Mouse (Mus musculus) stomach, embryonic 14.5 days (tissue): ENCODE measurements around the gene Rps6ka1. TPM values are rescaled to one million over a fixed set of nuclear protein-coding genes. Genes with fewer than 3 reads are reported as not detected.
"Not testable (repeated sequence)": the region's sequence is repeated elsewhere in the genome, so short reads cannot be mapped to it uniquely, and the experiment has no call there.

Experiments used
- ATAC-seq: fragments of 200-750 bp; cut with Nextera tagmentation; 2 replicates; pipeline ENCODE4 v1.8.0; 2017; ENCODE audit warnings: low read depth, moderate TSS enrichment; ENCODE audit not compliant: insufficient number of reproducible peaks, insufficient read depth, low FRiP score
- H3K27ac ChIP-seq: fragments of 300-500 bp; sonication (generic); 2 replicates; pipeline ENCODE4 v1.5.1; 2014; ENCODE audit warnings: mild to moderate bottlenecking, low read length, moderate library complexity, mixed read lengths
- H3K27me3 ChIP-seq: fragments of 300-500 bp; sonication (generic); 2 replicates; pipeline ENCODE4 v1.6.1; 2014; ENCODE audit warnings: low read length, control low read depth, mixed read lengths; ENCODE audit not compliant: control insufficient read depth, insufficient read depth
- H3K36me3 ChIP-seq: fragments of 300-500 bp; sonication (generic); 2 replicates; pipeline ENCODE4 v1.6.1; 2014; ENCODE audit warnings: mild to moderate bottlenecking, control low read depth, low read length, moderate library complexity, mixed read lengths; ENCODE audit not compliant: control insufficient read depth, insufficient read depth
- H3K4me1 ChIP-seq: fragments of 300-500 bp; sonication (generic); 2 replicates; pipeline ENCODE4 v1.6.1; 2014; ENCODE audit warnings: low read length, control low read depth, mixed read lengths; ENCODE audit not compliant: control insufficient read depth, insufficient read depth
- H3K4me2 ChIP-seq: fragments of 300-500 bp; sonication (generic); replicated peaks from 2 replicates; pipeline ENCODE4 v1.6.1; 2014; ENCODE audit warnings: low read depth, low read length, control low read depth
- H3K4me3 ChIP-seq: fragments of 300-500 bp; sonication (generic); 2 replicates; pipeline ENCODE4 v1.5.1; 2014; ENCODE audit warnings: low read depth, low read length, control low read depth
- H3K9ac ChIP-seq: fragments of 300-500 bp; sonication (generic); replicated peaks from 2 replicates; pipeline ENCODE4 v1.6.1; 2014; ENCODE audit warnings: low read depth, mild to moderate bottlenecking, control low read depth, low read length, moderate library complexity, mixed read lengths
- H3K9me3 ChIP-seq: fragments of 300-500 bp; sonication (generic); 2 replicates; pipeline ENCODE4 v1.6.1; 2016; ENCODE audit warnings: low read depth, low read length, control low read depth; ENCODE audit not compliant: control insufficient read depth
- WGBS: fragments of 180-500 bp; shearing (Covaris S2); extraction: QIAGEN DNeasy Blood & Tissue Kit; methylation state at CpG from one replicate; pipeline ENCODE4 v1.1.7; 2014; 5-methylcytosine and 5-hydroxymethylcytosine counted together
- polyA plus RNA-seq: library from polyadenylated mRNA; unstranded; fragments of >200 nt; fragmentation: Nextera tagmentation; extraction: Ambion mirVana; gene quantifications from 2 replicates; pipeline ENCODE4 v1.2.1, GENCODE M21; 2014

The Rps6ka1 gene
- polyA plus RNA-seq, 1 experiment from 2014 or later = 58.8 TPM

DNA sequence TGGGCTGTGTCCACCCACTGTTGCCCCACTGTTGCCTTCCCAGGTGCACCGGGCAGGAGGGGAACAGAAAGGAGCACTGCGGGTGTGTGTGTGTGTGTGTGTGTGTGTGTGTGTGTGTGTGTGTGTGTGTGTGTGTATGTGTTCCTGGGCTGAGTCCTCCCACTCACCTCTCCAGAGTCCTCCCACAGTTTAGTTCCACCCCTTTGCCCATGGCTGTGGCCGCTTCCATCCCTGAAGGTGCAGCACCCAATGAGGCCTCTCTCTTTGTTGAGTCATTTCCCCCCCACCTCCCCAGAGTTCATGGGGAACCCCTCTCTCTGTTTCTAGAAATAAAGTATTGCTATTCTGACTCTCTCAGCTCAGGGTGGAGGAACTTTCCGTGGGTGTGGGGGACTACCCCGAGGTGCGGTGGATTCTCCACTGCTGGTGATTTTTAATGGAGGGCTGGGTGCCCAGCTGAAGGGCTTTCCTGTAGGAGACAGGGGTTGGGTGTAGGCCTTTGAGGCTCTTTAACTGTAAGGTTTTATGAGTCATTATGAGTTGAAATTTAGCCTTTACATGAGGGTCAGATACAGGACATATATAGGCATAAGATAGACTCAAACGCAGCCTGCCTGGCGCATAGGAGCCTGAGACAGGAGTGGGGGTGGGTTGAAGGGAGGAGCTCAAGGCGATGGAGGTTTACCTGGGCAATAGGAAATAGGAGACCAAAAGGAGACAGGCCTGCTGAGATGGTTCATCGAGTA is 44.4 kb downstream of the Rps6ka1 start:
- 89% methylated on average over 10 of the region's 10 CpGs for WGBS
- ATAC-seq = no peak

DNA sequence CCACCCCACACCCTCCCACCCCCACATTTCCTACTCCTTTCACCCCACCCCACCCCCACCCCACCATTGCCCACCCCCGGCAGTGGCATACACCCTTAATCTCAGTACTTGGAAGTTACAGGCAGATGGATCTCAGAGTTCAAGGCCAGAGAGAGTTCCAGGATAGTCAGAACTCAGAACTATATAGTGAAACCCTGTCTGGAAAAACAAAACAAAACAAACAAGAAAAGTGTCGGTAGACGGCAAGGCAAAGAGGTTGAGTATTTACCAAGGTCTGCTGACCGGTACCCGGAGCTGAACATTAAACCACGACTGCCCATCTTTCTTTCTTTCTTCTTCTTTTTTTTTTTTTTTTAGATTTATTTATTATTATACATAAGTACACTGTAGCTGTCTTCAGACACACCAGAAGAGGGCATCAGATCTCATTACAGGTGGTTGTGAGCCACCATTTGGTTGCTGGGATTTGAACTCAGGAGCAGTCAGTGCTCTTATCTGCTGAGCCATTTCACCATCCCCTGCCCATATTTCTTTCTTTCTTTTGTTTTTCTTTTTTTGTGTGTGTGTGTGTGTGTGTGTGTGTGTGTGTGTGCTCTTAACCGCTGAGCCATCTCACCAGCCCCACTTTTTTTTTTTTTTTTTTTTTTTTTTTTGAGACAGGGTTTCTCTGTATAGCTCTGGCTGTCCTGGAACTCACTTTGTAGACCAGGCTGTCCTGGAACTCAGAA is 45.7 kb downstream of the Rps6ka1 start:
- WGBS = 94% methylated on average over 7 of the region's 7 CpGs
- not testable (repeated sequence) for H3K4me1 ChIP-seq, H3K4me2 ChIP-seq, H3K9me3 ChIP-seq, H3K36me3 ChIP-seq, H3K27ac ChIP-seq, H3K9ac ChIP-seq, H3K27me3 ChIP-seq, ATAC-seq, H3K4me3 ChIP-seq

More for the DNA sequence above, 44.4 kb downstream of the Rps6ka1 start:
- Histone ChIP-seq H3K4me1 (no peaks in the 10 kb centered on the region), H3K27ac (no peak overlapping the region), H3K9me3 (no peaks in the 10 kb centered on the region), H3K27me3 (no peaks in the 10 kb centered on the region), H3K4me3 (no peak overlapping the region), H3K36me3 (peaks cover 8% of the 10 kb centered on the region), H3K9ac (no peak overlapping the region), H3K4me2 (no peak overlapping the region)

DNA sequence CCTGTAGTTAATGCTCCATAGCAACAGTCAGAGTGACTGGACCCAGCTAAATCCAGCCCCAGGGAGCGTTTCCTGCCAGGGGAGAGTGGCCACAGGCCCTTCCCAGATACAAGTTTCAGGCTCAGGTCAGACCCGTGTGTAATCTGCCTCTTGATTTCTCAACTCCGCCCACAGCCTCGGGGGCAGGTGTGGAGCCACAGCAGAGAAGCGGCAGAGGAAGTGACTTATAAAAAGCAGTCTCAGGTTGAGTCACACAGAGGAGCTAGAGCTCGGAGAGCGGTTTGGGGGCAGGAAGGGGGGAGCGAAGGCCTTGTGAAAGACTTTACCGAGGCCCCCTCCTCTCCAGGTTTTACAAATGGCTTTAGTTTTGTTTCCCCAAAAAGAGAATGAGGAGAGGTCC is 46.6 kb downstream of the Rps6ka1 start:
- no peaks in the 10 kb centered on the region for H3K4me1 ChIP-seq
- H3K27ac ChIP-seq = no peak overlapping the region
- no peak overlapping the region for H3K9ac ChIP-seq
- H3K4me3 ChIP-seq = no peak overlapping the region
- H3K36me3 ChIP-seq = no peaks in the 10 kb centered on the region
- H3K4me2 ChIP-seq = no peak overlapping the region
- no peak for ATAC-seq
- 28% methylated on average over 9 of the region's 9 CpGs for WGBS
- H3K9me3 ChIP-seq = no peaks in the 10 kb centered on the region
- no peaks in the 10 kb centered on the region for H3K27me3 ChIP-seq

GRCm38 (mm10) chr4:133840501-133840900 is 47.1 kb downstream of the Rps6ka1 start:
- no peaks in the 10 kb centered on the region for H3K9me3 ChIP-seq
- WGBS = 95% methylated on average over 7 of the region's 7 CpGs
- no peaks in the 10 kb centered on the region for H3K27me3 ChIP-seq
- H3K4me2 ChIP-seq = no peak overlapping the region
- no peaks in the 10 kb centered on the region for H3K36me3 ChIP-seq
- no peak for ATAC-seq
- no peak overlapping the region for H3K27ac ChIP-seq
- no peak overlapping the region for H3K9ac ChIP-seq
- H3K4me1 ChIP-seq = no peaks in the 10 kb centered on the region
- H3K4me3 ChIP-seq = no peak overlapping the region

- H3K9ac ChIP-seq = no peak overlapping the region
- 59% methylated on average over 4 of the region's 4 CpGs for WGBS
- H3K27ac ChIP-seq = no peak overlapping the region
- H3K4me1 ChIP-seq = no peaks in the 10 kb centered on the region
- H3K27me3 ChIP-seq = no peaks in the 10 kb centered on the region
- no peak for ATAC-seq
- no peak overlapping the region for H3K4me3 ChIP-seq
- H3K9me3 ChIP-seq = no peaks in the 10 kb centered on the region
- no peak overlapping the region for H3K4me2 ChIP-seq
- no peaks in the 10 kb centered on the region for H3K36me3 ChIP-seq
Observed at GRCm38 (mm10) chr4:133839385-133839826, 48.2 kb downstream of the Rps6ka1 start.

GRCm38 (mm10) chr4:133836575-133836974 is 51.0 kb downstream of the Rps6ka1 start:
- Histone ChIP-seq H3K9me3 (no peaks in the 10 kb centered on the region), H3K9ac (no peak overlapping the region), H3K4me3 (no peak overlapping the region), H3K4me1 (no peaks in the 10 kb centered on the region), H3K27ac (no peak overlapping the region), H3K27me3 (no peaks in the 10 kb centered on the region), H3K36me3 (no peaks in the 10 kb centered on the region), H3K4me2 (no peak overlapping the region)
- ATAC-seq = no peak
- 57% methylated on average over 10 of the region's 10 CpGs for WGBS

DNA sequence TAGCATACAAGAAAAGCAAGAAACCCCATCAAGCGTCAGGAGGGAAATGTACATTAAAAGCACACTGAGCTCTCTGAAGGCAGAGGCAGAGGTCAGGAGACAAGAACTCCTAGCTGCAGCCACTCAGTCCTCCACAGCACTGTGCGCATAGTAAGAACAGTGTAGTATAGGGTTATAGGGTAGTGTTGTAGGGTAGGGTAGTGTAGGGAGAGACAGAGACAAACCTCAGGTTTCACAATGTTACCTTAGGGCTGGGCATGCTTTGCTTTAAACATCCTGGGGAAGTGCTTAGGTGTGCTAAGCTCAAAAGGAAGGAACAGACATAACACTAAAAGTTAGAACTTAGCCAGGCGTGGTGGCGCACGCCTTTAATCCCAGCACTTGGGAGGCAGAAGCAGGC is 52.4 kb downstream of the Rps6ka1 start:
- no peaks in the 10 kb centered on the region for H3K36me3 ChIP-seq
- WGBS = 94% methylated on average over 5 of the region's 5 CpGs
- no peaks in the 10 kb centered on the region for H3K9me3 ChIP-seq
- ATAC-seq = no peak
- H3K4me1 ChIP-seq = no peaks in the 10 kb centered on the region
- H3K27ac ChIP-seq = no peak overlapping the region
- H3K4me2 ChIP-seq = no peak overlapping the region
- no peak overlapping the region for H3K4me3 ChIP-seq
- H3K27me3 ChIP-seq = no peaks in the 10 kb centered on the region
- H3K9ac ChIP-seq = no peak overlapping the region

DNA sequence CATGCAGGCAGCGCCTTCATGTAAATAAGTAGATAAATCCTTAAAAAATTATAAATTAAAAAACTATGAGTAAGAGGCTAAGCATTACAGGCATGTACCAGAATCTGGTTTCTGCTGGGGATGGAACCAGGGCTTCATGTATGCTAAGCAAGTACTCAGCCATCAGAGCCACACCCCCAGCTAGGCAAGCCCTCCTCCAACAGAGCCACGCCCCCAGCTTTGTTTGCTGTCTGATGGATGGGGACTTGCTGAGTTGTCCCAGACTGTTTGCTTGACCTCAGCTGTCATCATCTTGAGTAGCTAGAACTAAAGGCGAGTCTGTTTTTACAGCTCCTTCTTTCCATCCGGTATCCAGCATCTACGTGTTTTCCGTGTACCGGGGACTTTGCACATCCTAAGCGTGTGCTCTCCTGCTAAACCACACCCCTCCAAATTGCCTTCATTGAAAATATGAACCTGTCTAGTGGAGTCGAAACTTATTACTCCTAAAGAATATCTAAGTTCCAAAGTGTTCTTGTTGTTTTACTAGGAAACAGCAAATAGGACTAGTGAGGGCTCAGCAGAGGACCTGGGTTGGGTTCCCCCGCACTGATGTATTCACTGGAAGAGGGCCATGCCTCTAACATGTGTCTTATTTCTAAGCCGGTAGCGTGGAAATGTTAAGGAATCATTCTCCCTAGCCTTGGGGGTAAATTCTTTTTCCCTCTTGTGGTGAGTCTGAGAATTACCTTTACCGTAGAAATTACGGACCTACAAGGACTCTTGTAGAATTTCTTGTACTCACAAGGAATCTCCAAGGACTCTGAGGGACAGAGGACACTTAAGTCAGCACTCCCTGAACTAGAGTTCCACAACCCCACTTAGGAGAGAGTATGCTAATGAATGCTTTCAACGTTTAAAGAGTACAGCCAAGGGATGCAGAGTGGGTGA is 54.4 kb downstream of the Rps6ka1 start:
- no peak overlapping the region for H3K27ac ChIP-seq
- H3K27me3 ChIP-seq = no peaks in the 10 kb centered on the region
- 56% methylated on average over 15 of the region's 15 CpGs for WGBS
- no peak overlapping the region for H3K4me2 ChIP-seq
- ATAC-seq = peak; percentile 53; the same call in 1 of the 2 replicates
- no peaks in the 10 kb centered on the region for H3K4me1 ChIP-seq
- H3K36me3 ChIP-seq = no peaks in the 10 kb centered on the region
- no peak overlapping the region for H3K9ac ChIP-seq
- H3K9me3 ChIP-seq = no peaks in the 10 kb centered on the region
- no peak overlapping the region for H3K4me3 ChIP-seq
